Mouse (Mus musculus): ENCODE results near the gene Kdelr3. TPM values are rescaled to one million over a fixed set of nuclear protein-coding genes. Genes with fewer than 3 reads are reported as not detected.

Gene Kdelr3
- polyA plus RNA-seq, 1 experiment from 2014 or later, result 35.8 TPM

DNA sequence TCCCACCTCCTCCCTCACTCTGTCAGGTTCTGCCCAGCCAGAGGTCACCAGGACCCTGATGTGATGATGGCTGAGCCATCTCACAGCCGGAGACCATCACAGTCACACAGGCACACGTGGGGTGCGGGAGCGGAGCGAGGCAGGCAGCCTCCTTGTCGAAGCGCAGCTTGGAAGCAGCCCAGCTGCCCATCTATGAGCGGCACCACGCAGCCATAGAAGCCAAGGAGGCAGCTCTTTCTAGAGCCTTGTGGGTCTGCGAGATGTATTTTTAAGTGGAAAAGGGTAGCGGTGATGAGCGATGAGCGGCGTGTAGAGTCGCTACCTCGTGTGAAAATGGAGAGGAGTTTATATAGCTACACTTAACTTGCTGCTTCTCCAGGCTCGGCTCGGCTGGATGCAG is 22.7 kb upstream of the Kdelr3 start:
- no peak for TF ChIP-seq CTCF (IDR thresholded peaks at IDR 0.05)
- no peak for ATAC-seq
- POLR2A ChIA-PET, result no interaction called here
- DNase-seq (ENCODE audit: low read depth, low spot score), result no peak
- H3K27me3 ChIP-seq, result peaks cover 16% of the 10 kb centered on the region
- CTCF ChIA-PET, result no interaction called here
- in situ Hi-C loops (cut with MboI; ENCODE audit: low pct_unique_long_range_greater_than_20kb), result no loop called here

DNA sequence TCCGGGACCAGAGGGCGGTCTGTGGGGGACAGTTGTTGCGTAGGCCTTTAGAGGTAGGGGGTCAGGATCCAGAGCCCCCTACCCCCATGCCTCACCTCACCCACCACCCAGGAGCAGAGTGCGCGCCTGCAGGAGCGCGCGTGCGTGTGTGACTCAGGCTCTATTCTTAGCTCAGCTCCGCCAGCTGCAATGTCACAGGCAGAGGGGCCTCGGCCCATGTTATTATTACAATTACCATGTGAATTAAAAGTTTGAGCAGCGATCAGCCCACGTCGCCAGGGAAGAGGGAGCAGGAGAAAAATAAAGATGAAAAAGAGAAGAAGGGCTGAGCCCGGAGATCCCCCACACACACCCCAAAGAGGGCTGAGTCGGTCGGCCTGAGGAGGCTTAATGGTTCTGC is 16.1 kb upstream of the Kdelr3 start:
- no peak for TF ChIP-seq CTCF (IDR thresholded peaks at IDR 0.05)
- DNase-seq (ENCODE audit: low read depth, low spot score) (no peak), ATAC-seq (no peak)
- in situ Hi-C loops (cut with MboI; ENCODE audit: low pct_unique_long_range_greater_than_20kb), result no loop called here
- peaks cover 9% of the 10 kb centered on the region for H3K27me3 ChIP-seq
- ChIA-PET CTCF (no interaction called here), POLR2A (no interaction called here)

DNA sequence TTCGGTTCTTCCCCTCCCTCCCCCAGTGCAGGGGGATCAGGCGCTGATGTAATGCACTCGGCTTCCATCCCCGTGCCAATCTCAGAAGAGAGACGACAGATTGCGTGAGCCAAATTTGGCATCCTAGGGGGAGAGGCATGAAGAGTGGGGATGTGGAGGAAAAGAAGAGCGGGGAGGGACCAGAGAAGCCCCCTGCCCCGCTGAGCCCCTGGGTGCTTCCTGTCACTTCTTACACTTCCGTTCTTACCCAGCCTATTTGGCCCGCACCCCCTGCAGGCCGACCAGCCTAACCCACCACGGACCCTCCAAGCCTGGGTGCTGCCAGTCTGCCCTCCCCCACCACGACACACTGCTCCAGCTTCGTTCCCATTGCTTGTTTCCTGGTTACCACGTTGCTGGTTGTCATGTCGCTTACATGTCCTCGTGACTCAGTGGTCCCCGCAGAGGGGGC is 13.3 kb upstream of the Kdelr3 start:
- no peak for ATAC-seq
- no peak for TF ChIP-seq CTCF (IDR thresholded peaks at IDR 0.05)
- ChIA-PET CTCF (no interaction called here), POLR2A (no interaction called here)
- peaks cover 20% of the 10 kb centered on the region for H3K27me3 ChIP-seq
- DNase-seq (ENCODE audit: low read depth, low spot score), result no peak
- in situ Hi-C loops (cut with MboI; ENCODE audit: low pct_unique_long_range_greater_than_20kb), result no loop called here

DNA sequence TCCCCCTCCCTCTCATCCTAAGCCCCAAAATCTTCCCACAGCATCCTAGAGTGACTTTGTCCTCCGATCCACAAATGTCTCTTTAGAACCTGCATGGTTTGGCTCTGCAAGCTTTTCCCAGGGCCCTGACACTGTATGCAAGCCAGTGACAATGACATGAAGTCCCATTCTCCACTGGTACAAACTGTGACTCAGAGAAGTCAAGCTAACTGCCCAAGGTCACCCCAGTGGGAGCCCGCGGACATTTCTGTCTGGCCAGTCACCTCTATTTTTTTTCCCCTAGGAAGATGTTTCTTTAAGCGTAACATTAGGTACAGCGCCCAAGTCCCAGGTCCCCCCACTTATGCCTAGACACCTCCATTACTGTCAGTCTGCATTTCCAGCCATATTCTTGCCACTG is 12.8 kb upstream of the Kdelr3 start:
- ChIA-PET CTCF (no interaction called here), POLR2A (interaction anchor here (2.4 kb wide), 1 partner anchor 14 kb away, joined by 6 read pairs; the partner anchor contains the start of gene Kdelr3)
- in situ Hi-C loops (cut with MboI; ENCODE audit: low pct_unique_long_range_greater_than_20kb), result no loop called here
- no peak for TF ChIP-seq CTCF (IDR thresholded peaks at IDR 0.05)
- peaks cover 20% of the 10 kb centered on the region for H3K27me3 ChIP-seq
- DNase-seq (ENCODE audit: low read depth, low spot score) (no peak), ATAC-seq (no peak)

DNA sequence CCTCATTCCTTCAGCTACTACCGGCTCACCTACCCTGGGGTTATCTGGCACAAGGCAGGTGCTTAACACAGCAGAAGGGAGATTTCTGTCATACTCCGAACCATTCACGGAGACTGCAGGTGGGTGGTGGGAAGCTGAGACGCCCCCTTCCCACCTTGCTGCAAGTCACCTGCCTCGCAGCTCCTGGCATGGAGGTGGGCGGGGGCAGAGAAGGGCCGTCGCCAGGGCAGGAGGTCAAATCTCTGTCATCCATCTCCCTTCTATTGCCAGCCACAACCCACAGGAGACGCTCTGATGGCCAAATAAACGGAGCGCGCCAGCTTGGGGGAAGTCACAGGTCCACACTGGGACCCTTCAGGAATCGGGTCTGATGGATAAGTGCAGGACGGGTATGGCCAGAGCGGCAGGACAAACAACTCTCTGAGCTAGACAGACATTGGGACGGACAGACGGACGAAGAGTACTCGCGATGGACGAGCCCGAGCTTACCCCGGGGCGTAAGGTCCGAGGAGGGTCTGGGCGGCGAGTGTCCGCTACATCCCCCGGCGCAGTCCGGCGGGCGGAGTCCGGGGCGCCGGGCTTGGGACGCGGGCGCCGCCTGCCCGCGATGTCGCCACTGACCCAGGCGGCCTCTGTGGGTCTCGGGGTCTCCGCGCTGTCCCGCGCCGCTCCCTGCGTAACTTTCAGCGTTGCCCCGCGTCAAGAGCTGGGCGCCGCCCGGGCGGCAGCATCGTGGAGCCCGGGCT is 11.3 kb upstream of the Kdelr3 start, which contains the start of gene Kcnj4:
Gene Kcnj4, minus strand, starts transcription at position 535 of the 746 bp plus-strand sequence.
- ATAC-seq (peak; percentile 9), DNase-seq (ENCODE audit: low read depth, low spot score) (no peak)
- POLR2A ChIA-PET, result interaction anchor here (2.4 kb wide), 1 partner anchor 12 kb away, joined by 6 read pairs; the partner anchor contains the start of gene Kdelr3
- H3K27me3 ChIP-seq, result peaks cover 22% of the 10 kb centered on the region
- CTCF ChIA-PET, result interaction anchor here (0.8 kb wide), 1 partner anchor 262 kb away, joined by 3 read pairs; no protein-coding TSS in a partner anchor
- in situ Hi-C loops (cut with MboI; ENCODE audit: low pct_unique_long_range_greater_than_20kb), result no loop called here
- no peak for TF ChIP-seq CTCF (IDR thresholded peaks at IDR 0.05)

DNA sequence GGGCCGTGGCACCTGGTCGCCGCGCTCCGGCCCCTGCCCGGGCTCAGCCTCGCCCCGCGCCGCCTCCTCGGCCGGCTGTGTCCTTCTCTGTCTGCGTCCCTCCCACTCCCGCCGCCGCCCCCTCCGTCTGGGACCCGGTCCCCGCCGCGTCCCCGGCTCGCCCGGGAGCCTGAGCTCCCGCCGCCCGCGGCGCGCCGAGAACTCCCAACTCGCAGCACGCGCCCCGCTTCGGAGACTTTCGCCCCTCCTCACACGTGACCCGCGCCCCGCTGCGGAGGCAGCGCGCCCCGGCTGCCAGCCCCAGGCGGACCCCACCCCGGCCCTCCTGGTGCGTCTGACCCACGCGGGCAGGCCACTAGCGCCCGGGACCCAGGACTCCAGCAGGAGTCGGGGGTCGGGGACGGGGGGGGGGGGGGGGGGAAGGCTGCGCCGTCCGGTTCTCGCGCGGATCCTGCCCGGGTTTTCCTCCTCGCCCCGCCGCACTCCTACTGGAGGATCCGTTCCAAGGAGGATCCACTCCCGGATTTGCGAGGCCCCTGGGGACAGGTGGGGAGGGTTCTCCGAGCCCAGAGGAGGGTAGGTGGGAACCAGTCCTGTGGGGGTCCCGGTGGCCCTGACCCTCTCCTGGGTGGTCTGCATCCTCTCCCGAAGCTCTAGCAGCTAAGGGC is 10.5 kb upstream of the Kdelr3 start:
- POLR2A ChIA-PET, result interaction anchor here (2.4 kb wide), 1 partner anchor 12 kb away, joined by 6 read pairs; the partner anchor contains the start of gene Kdelr3
- CTCF ChIA-PET, result no interaction called here
- H3K27me3 ChIP-seq, result peaks cover 26% of the 10 kb centered on the region
- TF ChIP-seq CTCF (IDR thresholded peaks at IDR 0.05), result no peak
- in situ Hi-C loops (cut with MboI; ENCODE audit: low pct_unique_long_range_greater_than_20kb), result no loop called here
- DNase-seq (ENCODE audit: low read depth, low spot score) (no peak), ATAC-seq (peak; percentile 37)

DNA sequence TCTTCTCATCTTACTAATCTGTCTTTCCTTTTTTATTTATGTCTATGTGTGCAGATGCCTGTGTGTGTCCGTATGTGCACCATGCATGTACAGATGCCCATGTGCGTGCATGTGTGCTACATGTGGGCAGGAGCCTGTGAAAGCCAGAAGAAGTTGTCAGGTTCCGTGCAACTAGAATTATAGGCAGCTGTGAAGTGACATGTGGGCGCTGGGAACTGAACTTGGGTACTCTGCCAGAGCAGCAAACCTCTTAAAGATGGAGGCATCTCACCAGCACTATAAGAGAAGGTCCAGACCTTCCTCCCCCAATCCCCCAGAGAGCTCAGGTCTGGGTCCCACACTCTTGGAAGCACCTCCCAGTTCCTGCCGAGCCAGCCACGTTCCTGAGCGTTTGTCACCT is 9.8 kb upstream of the Kdelr3 start:
- in situ Hi-C loops (cut with MboI; ENCODE audit: low pct_unique_long_range_greater_than_20kb), result no loop called here
- no peak for TF ChIP-seq CTCF (IDR thresholded peaks at IDR 0.05)
- CTCF ChIA-PET, result no interaction called here

DNA sequence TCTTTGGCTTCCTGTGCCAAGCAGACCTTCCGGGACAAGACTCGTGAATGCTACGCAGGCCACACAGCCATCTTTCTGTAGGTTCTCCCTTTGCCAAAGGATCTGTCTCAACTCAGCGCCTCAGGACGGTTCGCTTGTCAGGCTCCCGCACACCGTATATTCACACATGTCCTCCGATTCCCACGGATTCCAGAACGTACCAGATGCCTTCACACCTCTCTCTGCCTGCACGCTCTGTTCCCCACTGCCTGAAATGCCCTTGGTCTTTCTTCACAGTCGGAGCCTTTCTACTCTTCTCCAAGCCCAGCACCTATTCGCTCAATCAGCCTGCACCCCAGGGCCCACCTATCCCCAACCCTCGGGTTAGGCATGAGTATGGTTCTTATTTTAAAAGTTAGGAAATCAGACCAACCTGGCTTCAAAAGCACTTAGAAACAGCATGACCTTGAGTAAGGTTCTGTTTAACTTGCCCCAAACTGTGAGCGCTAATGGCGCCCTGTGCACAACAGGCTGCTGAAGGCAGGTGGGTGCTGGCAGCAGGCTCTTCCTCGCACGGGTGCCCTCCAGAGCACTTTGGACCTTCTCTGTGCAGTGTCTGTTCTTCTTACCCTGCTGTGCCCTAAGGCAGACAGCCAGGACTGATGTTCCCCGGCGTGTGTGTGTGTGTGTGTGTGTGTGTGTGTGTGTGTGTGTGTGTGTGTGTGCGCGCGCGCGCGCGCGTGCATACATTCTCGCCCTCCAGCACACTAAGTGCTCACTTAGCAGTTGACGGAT is 9.0 kb upstream of the Kdelr3 start:
- peaks cover 33% of the 10 kb centered on the region for H3K27me3 ChIP-seq

More for the DNA sequence above, 9.8 kb upstream of the Kdelr3 start:
- ATAC-seq, result no peak
- H3K27me3 ChIP-seq, result peaks cover 33% of the 10 kb centered on the region
- DNase-seq (ENCODE audit: low read depth, low spot score), result no peak
- POLR2A ChIA-PET, result no interaction called here

DNA sequence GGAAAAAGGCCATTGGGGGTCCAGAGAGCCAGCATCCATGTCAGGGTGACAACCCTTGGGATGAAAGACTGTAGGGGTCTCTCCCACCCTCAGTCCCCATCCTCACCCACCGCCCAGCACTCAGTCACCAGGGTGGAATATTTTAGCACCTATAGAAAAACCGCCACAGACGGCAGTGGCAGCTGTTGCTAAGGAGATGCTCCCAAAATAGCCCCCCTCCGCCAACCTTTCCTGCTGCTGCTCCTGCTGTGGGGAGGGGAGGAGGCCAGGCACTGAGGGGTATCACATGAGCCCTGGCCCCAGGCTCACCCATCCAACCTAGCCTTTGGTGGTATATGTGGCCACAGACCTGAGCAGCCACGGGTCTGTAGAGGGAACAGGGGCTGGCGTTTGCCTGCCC is 6.2 kb upstream of the Kdelr3 start:
- in situ Hi-C loops (cut with MboI; ENCODE audit: low pct_unique_long_range_greater_than_20kb), result no loop called here
- DNase-seq (ENCODE audit: low read depth, low spot score) (no peak), ATAC-seq (no peak)
- peaks cover 29% of the 10 kb centered on the region for H3K27me3 ChIP-seq
- ChIA-PET CTCF (no interaction called here), POLR2A (no interaction called here)
- TF ChIP-seq CTCF (IDR thresholded peaks at IDR 0.05), result no peak

More for the DNA sequence above, 9.0 kb upstream of the Kdelr3 start:
- no peak for TF ChIP-seq CTCF (IDR thresholded peaks at IDR 0.05)
- ChIA-PET POLR2A (no interaction called here), CTCF (interaction anchor here (0.8 kb wide), 1 partner anchor 40 kb away, joined by 3 read pairs; no protein-coding TSS in a partner anchor)
- in situ Hi-C loops (cut with MboI; ENCODE audit: low pct_unique_long_range_greater_than_20kb), result no loop called here
- DNase-seq (ENCODE audit: low read depth, low spot score), result no peak
- ATAC-seq, result no peak

DNA sequence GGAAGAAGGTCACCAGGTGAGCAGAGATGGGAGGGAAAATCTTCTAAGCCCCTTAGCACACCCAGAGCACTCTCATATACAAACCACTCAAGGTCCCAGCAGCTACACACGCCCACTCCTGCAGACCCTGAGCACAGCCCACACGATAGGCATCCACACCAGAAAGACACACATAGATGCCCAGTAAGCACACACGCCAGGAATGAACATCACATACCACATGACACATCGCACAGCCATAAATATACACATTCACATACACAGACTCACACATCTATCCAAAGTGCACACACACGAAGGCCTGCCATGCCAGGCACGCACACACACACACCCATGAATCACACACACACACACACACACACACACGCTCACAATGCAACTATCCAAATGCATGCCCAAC is 5.8 kb upstream of the Kdelr3 start:
- ChIA-PET CTCF (no interaction called here), POLR2A (interaction anchor here (1.1 kb wide), 1 partner anchor 39 kb away, joined by 3 read pairs; no protein-coding TSS in a partner anchor)
- ATAC-seq (no peak), DNase-seq (ENCODE audit: low read depth, low spot score) (no peak)
- no peak for TF ChIP-seq CTCF (IDR thresholded peaks at IDR 0.05)
- H3K27me3 ChIP-seq, result peaks cover 29% of the 10 kb centered on the region
- in situ Hi-C loops (cut with MboI; ENCODE audit: low pct_unique_long_range_greater_than_20kb), result no loop called here
